Mouse (Mus musculus) liver, embryonic 15.5 days (tissue): ENCODE data around the gene Atic. TPM values are rescaled to one million over a fixed set of nuclear protein-coding genes. Genes with fewer than 3 reads are reported as not detected.

Experiments used
- ATAC-seq: fragments of 200-750 bp; cut with Nextera tagmentation; 2 replicates; pipeline ENCODE4 v1.8.0; 2017; ENCODE audit warnings: moderate number of reproducible peaks, mild to moderate bottlenecking, moderate library complexity; ENCODE audit not compliant: insufficient read depth
- H3K27ac ChIP-seq: fragments of 300-500 bp; sonication (generic); replicated peaks from 2 replicates; pipeline ENCODE4 v1.5.1; 2015; ENCODE audit warnings: mild to moderate bottlenecking, inconsistent platforms
- H3K27me3 ChIP-seq: fragments of 300-500 bp; sonication (generic); 2 replicates; pipeline ENCODE4 v1.6.1; 2015; ENCODE audit warnings: mild to moderate bottlenecking, inconsistent platforms
- H3K36me3 ChIP-seq: fragments of 300-500 bp; sonication (generic); replicated peaks from 2 replicates; pipeline ENCODE4 v1.6.1; 2015; ENCODE audit warnings: moderate library complexity, mild to moderate bottlenecking, inconsistent platforms
- H3K4me1 ChIP-seq: fragments of 300-500 bp; sonication (generic); replicated peaks from 2 replicates; pipeline ENCODE4 v1.6.1; 2015; ENCODE audit warnings: inconsistent platforms
- H3K4me2 ChIP-seq: fragments of 300-500 bp; sonication (generic); 2 replicates; pipeline ENCODE4 v1.6.1; 2015; ENCODE audit warnings: moderate library complexity, mild to moderate bottlenecking, inconsistent platforms
- H3K4me3 ChIP-seq: fragments of 300-500 bp; sonication (generic); replicated peaks from 2 replicates; pipeline ENCODE4 v1.5.1; 2015; ENCODE audit warnings: mild to moderate bottlenecking, inconsistent platforms
- H3K9ac ChIP-seq: fragments of 300-500 bp; sonication (generic); 2 replicates; pipeline ENCODE4 v1.6.1; 2015; ENCODE audit warnings: moderate library complexity, mild to moderate bottlenecking, inconsistent platforms
- H3K9me3 ChIP-seq: fragments of 300-500 bp; sonication (generic); replicated peaks from 2 replicates; pipeline ENCODE4 v1.6.1; 2016; ENCODE audit warnings: inconsistent platforms
- WGBS: fragments of 180-500 bp; shearing (Covaris S2); methylation state at CpG from one replicate; pipeline ENCODE4 v1.1.7; 2015; ENCODE audit warnings: mixed read lengths; ENCODE audit not compliant: insufficient replicate concordance; 5-methylcytosine and 5-hydroxymethylcytosine counted together
- polyA plus RNA-seq: library from polyadenylated mRNA; unstranded; fragments of >200 nt; fragmentation: Nextera tagmentation; extraction: Ambion mirVana; gene quantifications from 2 replicates; pipeline ENCODE4 v1.2.1, GENCODE M21; 2015

The Atic gene
- polyA plus RNA-seq, 1 experiment from 2014 or later, result 33.1 TPM

- no peaks in the 10 kb centered on the region for H3K9me3 ChIP-seq
- no peak overlapping the region for H3K9ac ChIP-seq
- no peak overlapping the region for H3K4me3 ChIP-seq
- H3K36me3 ChIP-seq, result peaks cover 90% of the 10 kb centered on the region
- no peak for ATAC-seq
- no peak overlapping the region for H3K27ac ChIP-seq
- H3K4me2 ChIP-seq, result no peak overlapping the region
- 66% methylated on average over 16 of the region's 16 CpGs for WGBS
- H3K27me3 ChIP-seq, result no peaks in the 10 kb centered on the region
- H3K4me1 ChIP-seq, result no peaks in the 10 kb centered on the region
These were observed 11.1 kb downstream of the Atic start for GRCm38 (mm10) chr1:71567884-71568605.

- ATAC-seq, result no peak
- no peaks in the 10 kb centered on the region for H3K9me3 ChIP-seq
- no peak overlapping the region for H3K4me2 ChIP-seq
- no peak overlapping the region for H3K9ac ChIP-seq
- no peaks in the 10 kb centered on the region for H3K27me3 ChIP-seq
- peaks cover 82% of the 10 kb centered on the region for H3K36me3 ChIP-seq
- no peaks in the 10 kb centered on the region for H3K4me1 ChIP-seq
- no peak overlapping the region for H3K27ac ChIP-seq
- H3K4me3 ChIP-seq, result no peak overlapping the region
- WGBS, result 67% methylated on average over 4 of the region's 4 CpGs
These were observed 13.2 kb downstream of the Atic start for GRCm38 (mm10) chr1:71570116-71570515.

GRCm38 (mm10) chr1:71575987-71576386 is 19.0 kb downstream of the Atic start:
- Histone ChIP-seq H3K27ac (no peak overlapping the region), H3K36me3 (peaks cover 75% of the 10 kb centered on the region), H3K4me1 (no peaks in the 10 kb centered on the region), H3K4me3 (no peak overlapping the region), H3K4me2 (no peak overlapping the region), H3K9me3 (no peaks in the 10 kb centered on the region), H3K9ac (no peak overlapping the region), H3K27me3 (no peaks in the 10 kb centered on the region)
- WGBS, result 76% methylated on average over 7 of the region's 7 CpGs
- ATAC-seq, result no peak

DNA sequence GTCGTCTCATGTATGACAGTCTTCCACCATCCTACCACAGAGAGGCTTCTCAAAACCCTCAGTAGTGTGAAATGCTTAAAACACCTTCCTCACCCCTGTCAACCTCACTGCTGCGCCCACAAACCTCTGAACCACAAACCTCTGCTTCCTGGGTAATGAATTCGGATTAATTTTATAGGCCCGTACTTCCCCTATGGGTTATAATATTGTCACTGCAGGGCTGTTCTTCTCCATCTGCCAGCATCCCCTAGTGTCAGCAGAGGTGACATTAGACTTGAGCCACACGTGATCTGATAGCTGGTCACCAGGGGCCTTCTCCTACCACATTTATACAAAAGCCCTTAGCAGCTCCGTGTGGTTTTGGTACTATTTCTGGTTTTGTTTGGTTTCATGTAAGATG is 19.9 kb downstream of the Atic start:
- no peaks in the 10 kb centered on the region for H3K9me3 ChIP-seq
- H3K9ac ChIP-seq, result no peak overlapping the region
- no peak overlapping the region for H3K4me2 ChIP-seq
- H3K27me3 ChIP-seq, result no peaks in the 10 kb centered on the region
- 83% methylated on average over 6 of the region's 6 CpGs for WGBS
- no peak overlapping the region for H3K4me3 ChIP-seq
- no peak overlapping the region for H3K27ac ChIP-seq
- ATAC-seq, result no peak
- peaks cover 67% of the 10 kb centered on the region for H3K36me3 ChIP-seq
- no peaks in the 10 kb centered on the region for H3K4me1 ChIP-seq

DNA sequence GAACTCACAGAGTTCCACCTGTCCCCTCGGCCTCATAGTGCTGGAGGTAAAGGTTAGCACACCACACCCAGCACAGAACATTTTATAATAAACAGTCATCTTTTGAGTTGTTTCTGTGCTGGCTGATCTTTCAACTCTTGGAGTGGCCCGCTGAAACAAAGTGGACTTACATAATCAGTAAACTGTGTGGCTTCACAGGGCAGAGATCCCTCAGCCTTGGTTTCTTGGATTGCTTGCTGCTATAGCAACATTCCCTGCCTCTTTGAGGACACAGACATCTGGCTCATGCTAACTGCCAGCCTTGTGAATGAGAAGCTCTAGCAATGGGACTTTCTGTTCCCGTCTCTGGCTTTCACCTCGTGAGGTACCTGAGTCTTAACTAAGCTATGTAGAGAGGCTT is 22.6 kb downstream of the Atic start:
- Histone ChIP-seq H3K27me3 (no peaks in the 10 kb centered on the region), H3K4me2 (no peak overlapping the region), H3K36me3 (peaks cover 45% of the 10 kb centered on the region), H3K4me1 (no peaks in the 10 kb centered on the region), H3K27ac (no peak overlapping the region), H3K9me3 (no peaks in the 10 kb centered on the region), H3K9ac (no peak overlapping the region), H3K4me3 (no peak overlapping the region)
- WGBS, result 72% methylated on average over 4 of the region's 4 CpGs
- peak; percentile 44; the same call in 1 of the 2 replicates for ATAC-seq

DNA sequence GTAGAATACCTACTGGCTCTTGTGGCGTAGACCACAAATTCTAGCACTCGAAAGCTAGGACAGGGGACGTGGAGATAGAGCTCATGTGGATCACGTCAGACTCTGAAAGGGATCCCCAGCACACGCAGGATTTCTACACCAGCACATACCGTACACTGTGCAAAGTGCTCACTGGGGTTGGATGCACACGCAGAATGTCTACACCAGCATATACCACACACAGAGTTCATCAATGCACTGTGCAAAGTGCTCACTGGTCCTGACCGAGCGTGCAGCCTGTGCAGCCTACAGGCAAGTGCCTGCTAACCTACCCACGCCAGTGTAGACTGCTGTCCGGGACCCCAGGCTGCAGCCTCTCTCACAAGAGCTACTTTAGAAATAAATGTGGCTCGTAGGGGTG is 23.5 kb downstream of the Atic start:
- no peak overlapping the region for H3K4me2 ChIP-seq
- H3K36me3 ChIP-seq, result peaks cover 51% of the 10 kb centered on the region
- H3K9ac ChIP-seq, result no peak overlapping the region
- H3K4me1 ChIP-seq, result no peaks in the 10 kb centered on the region
- H3K4me3 ChIP-seq, result no peak overlapping the region
- no peak overlapping the region for H3K27ac ChIP-seq
- H3K9me3 ChIP-seq, result no peaks in the 10 kb centered on the region
- WGBS, result 84% methylated on average over 12 of the region's 12 CpGs
- H3K27me3 ChIP-seq, result no peaks in the 10 kb centered on the region
- no peak for ATAC-seq

- Histone ChIP-seq H3K4me3 (no peak overlapping the region), H3K4me1 (no peaks in the 10 kb centered on the region), H3K27ac (no peak overlapping the region), H3K4me2 (no peak overlapping the region), H3K36me3 (peaks cover 38% of the 10 kb centered on the region), H3K9me3 (no peaks in the 10 kb centered on the region), H3K27me3 (no peaks in the 10 kb centered on the region), H3K9ac (no peak overlapping the region)
- WGBS, result 83% methylated on average over 8 of the region's 8 CpGs
- no peak for ATAC-seq
These were observed 26.4 kb downstream of the Atic start for GRCm38 (mm10) chr1:71583302-71583701.

GRCm38 (mm10) chr1:71583900-71584299 is 26.9 kb downstream of the Atic start:
- WGBS, result 75% methylated on average over 7 of the region's 7 CpGs
- Histone ChIP-seq H3K9me3 (no peaks in the 10 kb centered on the region), H3K27ac (no peak overlapping the region), H3K9ac (no peak overlapping the region), H3K36me3 (peaks cover 32% of the 10 kb centered on the region), H3K4me1 (no peaks in the 10 kb centered on the region), H3K4me2 (no peak overlapping the region), H3K4me3 (no peak overlapping the region), H3K27me3 (no peaks in the 10 kb centered on the region)
- no peak for ATAC-seq

- H3K4me2 ChIP-seq, result no peak overlapping the region
- no peak overlapping the region for H3K9ac ChIP-seq
- no peaks in the 10 kb centered on the region for H3K4me1 ChIP-seq
- peaks cover 43% of the 10 kb centered on the region for H3K36me3 ChIP-seq
- 76% methylated on average over 7 of the region's 7 CpGs for WGBS
- no peaks in the 10 kb centered on the region for H3K27me3 ChIP-seq
- H3K9me3 ChIP-seq, result no peaks in the 10 kb centered on the region
- no peak overlapping the region for H3K27ac ChIP-seq
- no peak for ATAC-seq
- no peak overlapping the region for H3K4me3 ChIP-seq
These were observed 29.7 kb downstream of the Atic start for GRCm38 (mm10) chr1:71586658-71587057.

GRCm38 (mm10) chr1:71590038-71590437 is 33.1 kb downstream of the Atic start:
- no peak for ATAC-seq
- Histone ChIP-seq H3K27ac (no peak overlapping the region), H3K9ac (no peak overlapping the region), H3K4me2 (no peak overlapping the region), H3K4me1 (no peaks in the 10 kb centered on the region), H3K9me3 (no peaks in the 10 kb centered on the region), H3K4me3 (no peak overlapping the region), H3K27me3 (no peaks in the 10 kb centered on the region), H3K36me3 (peaks cover 50% of the 10 kb centered on the region)
- 73% methylated on average over 11 of the region's 11 CpGs for WGBS

DNA sequence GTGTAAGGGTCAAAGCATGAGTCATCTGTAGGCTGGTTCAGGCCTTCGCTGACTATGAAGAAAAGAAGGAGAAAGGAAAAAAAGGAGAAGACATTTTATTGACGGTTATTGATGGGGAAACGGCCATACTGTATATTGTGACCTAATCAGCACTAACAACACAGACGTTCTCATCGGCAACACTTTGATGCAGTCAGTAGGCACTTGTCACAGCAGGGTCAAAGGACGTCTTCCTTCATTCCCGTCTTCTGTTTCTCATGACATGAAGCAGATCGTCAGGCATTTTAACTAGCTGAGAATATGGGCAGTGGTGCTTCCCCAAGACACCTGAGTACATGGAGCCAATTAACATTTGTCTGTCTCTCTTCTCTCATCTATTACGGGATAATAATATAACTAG is 36.2 kb downstream of the Atic start:
- H3K36me3 ChIP-seq, result peaks cover 44% of the 10 kb centered on the region
- ATAC-seq, result no peak
- no peak overlapping the region for H3K9ac ChIP-seq
- H3K9me3 ChIP-seq, result no peaks in the 10 kb centered on the region
- 76% methylated on average over 9 of the region's 9 CpGs for WGBS
- H3K27ac ChIP-seq, result no peak overlapping the region
- no peak overlapping the region for H3K4me2 ChIP-seq
- H3K4me1 ChIP-seq, result no peaks in the 10 kb centered on the region
- H3K27me3 ChIP-seq, result no peaks in the 10 kb centered on the region
- H3K4me3 ChIP-seq, result no peak overlapping the region

GRCm38 (mm10) chr1:71594268-71594667 is 37.3 kb downstream of the Atic start:
- no peaks in the 10 kb centered on the region for H3K4me1 ChIP-seq
- H3K27me3 ChIP-seq, result no peaks in the 10 kb centered on the region
- WGBS, result 49% methylated on average over 2 of the region's 2 CpGs
- H3K27ac ChIP-seq, result no peak overlapping the region
- ATAC-seq, result no peak
- peaks cover 44% of the 10 kb centered on the region for H3K36me3 ChIP-seq
- no peak overlapping the region for H3K4me3 ChIP-seq
- H3K9me3 ChIP-seq, result no peaks in the 10 kb centered on the region
- no peak overlapping the region for H3K9ac ChIP-seq
- H3K4me2 ChIP-seq, result no peak overlapping the region
